In the genomic region with DNA sequence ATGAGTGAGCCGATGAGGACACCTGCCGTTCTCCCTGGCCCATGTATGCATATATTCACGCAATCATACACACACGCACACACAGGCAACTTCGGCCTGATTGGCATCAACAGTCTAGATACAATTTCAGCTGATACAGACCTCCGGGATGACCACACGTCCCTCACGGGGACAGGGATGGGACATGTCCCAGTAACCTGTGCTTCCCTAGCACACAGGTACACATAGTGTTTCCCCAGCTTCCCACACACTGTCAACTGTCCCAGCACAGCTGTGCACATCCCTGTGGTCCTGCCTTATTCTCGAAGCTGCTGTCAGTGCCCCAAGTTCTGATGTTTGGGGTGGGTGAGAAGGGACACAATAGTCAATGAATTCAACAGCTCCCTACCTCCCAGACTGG, we compare ENCODE assay signal across 15 mouse cellular contexts. TPM values are rescaled to one million over a fixed set of nuclear protein-coding genes. Genes with fewer than 3 reads are reported as not detected.
DNase-seq lines count a peak whose midpoint lies in the region; ATAC-seq lines count a peak whose summit lies in the region.
"Had no signal": no experiment of that assay in that cellular context is flagged by ENCODE, and none has a peak within 500 bp of the region (broad histone marks: within the 10 kb centered on the region; RNA-seq: fewer than 3 reads in every experiment).

No protein-coding gene starts in this region.

- WGBS in embryonic facial prominence, embryonic 13.5 days = 77% methylated on average over 9 of the region's 9 CpGs
- WGBS in forebrain, embryonic 11.5 days = 78% methylated on average over 9 of the region's 9 CpGs
- 58% methylated on average over 9 of the region's 9 CpGs for WGBS in hindbrain, embryonic 15.5 days
- WGBS in midbrain, embryonic 16.5 days = 74% methylated on average over 9 of the region's 9 CpGs

- no peak overlapping the region for H3K27ac ChIP-seq in embryonic facial prominence, embryonic 13.5 days
- no peak overlapping the region for H3K27ac ChIP-seq in forebrain, embryonic 11.5 days (ENCODE audit: low read depth, low read length)
- H3K27ac ChIP-seq in hindbrain, embryonic 15.5 days (replicated peaks) = no peak overlapping the region
- H3K27ac ChIP-seq in midbrain, embryonic 16.5 days (ENCODE audit: low read length) = no peak overlapping the region
- H3K27ac ChIP-seq: heart, embryonic 10.5 days; liver, embryonic 14.5 days had no signal

- H3K9ac ChIP-seq in embryonic facial prominence, embryonic 13.5 days = 0 out of 2 replicates have a peak overlapping the region, but pooled peaks have one; percentile 22
- no peak overlapping the region for H3K9ac ChIP-seq in forebrain, embryonic 11.5 days (ENCODE audit: low read length)
- H3K9ac ChIP-seq in hindbrain, embryonic 15.5 days = no peak overlapping the region
- no peak overlapping the region for H3K9ac ChIP-seq in midbrain, embryonic 16.5 days (ENCODE audit: low read depth, low read length)
- H3K9ac ChIP-seq: liver, embryonic 14.5 days had no signal

- ATAC-seq in embryonic facial prominence, embryonic 13.5 days (ENCODE audit: insufficient number of reproducible peaks, insufficient read depth, low FRiP score, low TSS enrichment, low read depth) = no peak
- no peak for ATAC-seq in forebrain, embryonic 11.5 days (replicated peaks; ENCODE audit: low FRiP score)
- ATAC-seq in hindbrain, embryonic 15.5 days (ENCODE audit: low FRiP score, low read depth) = no peak
- ATAC-seq in midbrain, embryonic 16.5 days = no peak
- ATAC-seq: Patski had no signal

- no peak for DNase-seq in forebrain, embryonic 11.5 days (ENCODE audit: low spot score)
- no peak for DNase-seq in heart, postnatal 36 days
- DNase-seq in kidney, postnatal 14 days = no peak
- no peak for DNase-seq in liver
- DNase-seq: gastrocnemius, postnatal 14 days; kidney, adult 2 months; lung, postnatal 4 days; right cerebral cortex, postnatal 4 days; thymus, adult 2 months had no signal

- H3K4me3 ChIP-seq in embryonic facial prominence, embryonic 13.5 days = peak overlapping the region; percentile 67; the same call in 1 of the 2 replicates
- H3K4me3 ChIP-seq in forebrain, embryonic 11.5 days (ENCODE audit: low read depth, low read length) = no peak overlapping the region; the same call in 1 of the 2 replicates
- H3K4me3 ChIP-seq in hindbrain, embryonic 15.5 days = peak overlapping the region; percentile 59
- H3K4me3 ChIP-seq in midbrain, embryonic 16.5 days (ENCODE audit: low read depth, low read length) = peak overlapping the region; percentile 1
- H3K4me3 ChIP-seq: heart, embryonic 10.5 days had no signal

- intact Hi-C loops in heart, postnatal 36 days (cut with DNase I) = no loop called here

- H3K4me2 ChIP-seq in embryonic facial prominence, embryonic 13.5 days = peak overlapping the region; percentile 98
- H3K4me2 ChIP-seq in forebrain, embryonic 11.5 days (ENCODE audit: low read depth, low read length, severe bottlenecking) = peak overlapping the region; percentile 97
- peak overlapping the region; percentile 95 for H3K4me2 ChIP-seq in hindbrain, embryonic 15.5 days
- H3K4me2 ChIP-seq in midbrain, embryonic 16.5 days (ENCODE audit: low read length) = peak overlapping the region; percentile 85

- no peaks in the 10 kb centered on the region for H3K9me3 ChIP-seq in embryonic facial prominence, embryonic 13.5 days
- no peaks in the 10 kb centered on the region for H3K9me3 ChIP-seq in forebrain, embryonic 11.5 days (ENCODE audit: control insufficient read depth, low read length)
- no peaks in the 10 kb centered on the region for H3K9me3 ChIP-seq in hindbrain, embryonic 15.5 days
- H3K9me3 ChIP-seq in midbrain, embryonic 16.5 days (replicated peaks; ENCODE audit: control insufficient read depth, low read length, poor library complexity, severe bottlenecking) = no peaks in the 10 kb centered on the region
- H3K9me3 ChIP-seq: heart, embryonic 10.5 days had no signal

- H3K36me3 ChIP-seq in embryonic facial prominence, embryonic 13.5 days = peaks cover 49% of the 10 kb centered on the region
- H3K36me3 ChIP-seq in forebrain, embryonic 11.5 days (ENCODE audit: control insufficient read depth, insufficient read depth, low read length) = peaks cover 21% of the 10 kb centered on the region
- H3K36me3 ChIP-seq in hindbrain, embryonic 15.5 days = peaks cover 42% of the 10 kb centered on the region
- peaks cover 25% of the 10 kb centered on the region for H3K36me3 ChIP-seq in midbrain, embryonic 16.5 days (ENCODE audit: control insufficient read depth, insufficient read depth, low read length)

- H3K27me3 ChIP-seq in embryonic facial prominence, embryonic 13.5 days = peaks cover 32% of the 10 kb centered on the region
- no peaks in the 10 kb centered on the region for H3K27me3 ChIP-seq in forebrain, embryonic 11.5 days (ENCODE audit: control insufficient read depth, insufficient read depth, low read length)
- peaks cover 8% of the 10 kb centered on the region for H3K27me3 ChIP-seq in hindbrain, embryonic 15.5 days
- peaks cover 8% of the 10 kb centered on the region for H3K27me3 ChIP-seq in midbrain, embryonic 16.5 days (ENCODE audit: control insufficient read depth, insufficient read depth, low read depth, low read length)
- H3K27me3 ChIP-seq: Patski had no signal

- H3K4me1 ChIP-seq in embryonic facial prominence, embryonic 13.5 days = peaks cover 14% of the 10 kb centered on the region
- H3K4me1 ChIP-seq in forebrain, embryonic 11.5 days (replicated peaks; ENCODE audit: control insufficient read depth, insufficient read depth, low read length) = peaks cover 27% of the 10 kb centered on the region
- H3K4me1 ChIP-seq in hindbrain, embryonic 15.5 days (replicated peaks) = peaks cover 28% of the 10 kb centered on the region
- H3K4me1 ChIP-seq in midbrain, embryonic 16.5 days (ENCODE audit: control insufficient read depth, insufficient read depth, low read length) = peaks cover 11% of the 10 kb centered on the region; the same call in 1 of the 2 replicates

RNA-seq across cellular contexts. Expression of a gene that starts 3.7 kb away (rescaled TPM):
- polyA plus RNA-seq in embryonic facial prominence, embryonic 13.5 days (2015; fragmentation: Nextera tagmentation; extraction: Ambion mirVana) = 11.9 and 18.1 TPM in 2 replicates
- polyA plus RNA-seq in forebrain, embryonic 11.5 days (2014; fragmentation: Nextera tagmentation; extraction: Ambion mirVana) = 19.5 and 19.7 TPM in 2 replicates
- polyA plus RNA-seq in hindbrain, embryonic 15.5 days (2015; fragmentation: Nextera tagmentation; extraction: Ambion mirVana) = 18.5 and 20.9 TPM in 2 replicates
- polyA plus RNA-seq in midbrain, embryonic 16.5 days (2015; fragmentation: Nextera tagmentation; extraction: Ambion mirVana) = 13.5 and 13.7 TPM in 2 replicates
- under 1 TPM; 0.73 to 0.75 TPM for total RNA-seq in heart, postnatal 36 days (2021)
